Mouse (Mus musculus) gastrocnemius, postnatal 36 days (tissue): Measurements from ENCODE around the gene Gprc5a. TPM values are rescaled to one million over a fixed set of nuclear protein-coding genes. Genes with fewer than 3 reads are reported as not detected.

ENCODE experiments used
- DNase-seq, 2 experiments: peaks; one replicate each; pipeline ENCODE4 v3.0.0; 2022
- intact Hi-C: fragments of 180-260 bp; cut with DNase I; formaldehyde crosslinking; loops from one replicate; pipeline ENCODE4 v1.15.1; 2025
- total RNA-seq, 2 experiments: library from RNA; stranded (reverse); gene quantifications; 2 replicates each; pipeline ENCODE4 v1.2.3; 2021

Gprc5a gene
- total RNA-seq, 2 experiments from 2014 or later: 0.39 to 0.48 TPM

DNA sequence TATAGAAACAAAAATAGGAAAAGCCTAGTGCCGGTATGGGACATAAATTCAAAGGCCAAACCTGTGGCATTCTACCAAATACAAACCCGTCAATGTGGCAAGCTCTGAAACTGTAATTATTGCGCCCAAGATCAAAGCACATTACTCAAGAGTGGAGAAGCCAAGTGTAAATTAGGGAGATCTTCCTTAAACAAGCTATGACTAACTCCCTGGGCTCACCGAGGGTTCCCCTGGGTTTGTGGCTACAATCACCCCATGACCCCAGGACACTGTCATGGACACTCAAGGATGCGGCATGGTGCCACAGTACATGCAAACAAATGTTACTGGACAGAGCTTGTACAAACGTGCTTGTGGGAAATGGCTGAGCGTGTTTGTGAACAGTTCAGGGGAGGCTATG, 67.6 kb downstream of the Gprc5a start:
- no peak for DNase-seq
- intact Hi-C loops: no loop called here

GRCm38 (mm10) chr6:135133486-135133885, 68.0 kb downstream of the Gprc5a start:
- intact Hi-C loops: no loop called here
- DNase-seq: no peak

Other genes starting within 250 kb of the Gprc5a start
- 1 to 10 TPM; 6.7 to 8.3 TPM for gene Crebl2, start 235.5 kb upstream of the Gprc5a start, total RNA-seq
- 1 to 10 TPM; 3.5 to 4.6 TPM for gene Gpr19, start 167.1 kb upstream of the Gprc5a start, total RNA-seq
- gene Cdkn1b, start 145.2 kb upstream of the Gprc5a start, total RNA-seq: 10 to 100 TPM; 35.3 to 39.5 TPM
- gene Apold1, start 83.9 kb upstream of the Gprc5a start, total RNA-seq: 1 to 10 TPM; 1.1 to 4.9 TPM
- 10 to 100 TPM; 23.7 to 28.2 TPM for gene Ddx47, start 54.0 kb upstream of the Gprc5a start, total RNA-seq
- not detected for gene Gprc5d, start 52.6 kb downstream of the Gprc5a start, total RNA-seq
- gene Fam234b, start 132.3 kb downstream of the Gprc5a start, total RNA-seq: 1 to 10 TPM; 2.4 to 4.3 TPM
- 1 to 10 TPM; 6.8 to 6.9 TPM for gene Hebp1, start 132.4 kb downstream of the Gprc5a start, total RNA-seq
- gene Gsg1, start 188.7 kb downstream of the Gprc5a start, total RNA-seq: not detected
- gene Pbp2, start 244.8 kb downstream of the Gprc5a start, total RNA-seq: not detected